Mouse (Mus musculus) Patski (cell line): Measurements from ENCODE around the gene Ddx49. TPM values are rescaled to one million over a fixed set of nuclear protein-coding genes. Genes with fewer than 3 reads are reported as not detected.

Experiments
- ATAC-seq: fragments of 100-300 bp; one replicate; pipeline ENCODE4 v1.8.0; 2021
- CTCF ChIA-PET: fragments of 350-600 bp; sonication (Branson Sonifier 250); formaldehyde crosslinking; loops from one replicate; lab custom pipeline; 2022; ENCODE audit warnings: inconsistent platforms; lab: Charles Lee
- POLR2A ChIA-PET: fragments of 350-600 bp; sonication (Branson Sonifier 250); formaldehyde crosslinking; loops from one replicate; lab custom pipeline; 2022; ENCODE audit warnings: antibody characterized with exemption, inconsistent platforms; lab: Charles Lee
- DNase-seq: peaks from one replicate; pipeline ENCODE4 v3.0.0-alpha.2; 2011; ENCODE audit warnings: low read depth, low spot score
- H3K27me3 ChIP-seq: fragments of 371-371 bp; one replicate; pipeline ENCODE4 v1.5.1; 2021
- CTCF ChIP-seq: fragments of 100-300 bp; IDR thresholded peaks from one replicate; pipeline ENCODE4 v1.5.1; 2021
- in situ Hi-C: fragments of 300-500 bp; cut with MboI; formaldehyde crosslinking; loops from 3 replicates; pipeline ENCODE4 v1.11.1; 2018; ENCODE audit warnings: low pct_unique_long_range_greater_than_20kb, mixed read lengths
- polyA plus RNA-seq: library from polyadenylated mRNA; unstranded; gene quantifications from one replicate; pipeline ENCODE4 v1.2.3, GENCODE M21; 2021

Ddx49 gene
- polyA plus RNA-seq, 1 experiment from 2014 or later, result 48.8 TPM

GRCm38 (mm10) chr8:70284421-70284820 is 17.9 kb downstream of the Ddx49 start:
- in situ Hi-C loops, result no loop called here
- ChIA-PET POLR2A (no interaction called here), CTCF (interaction anchor here (1.2 to 2.9 kb wide), 3 partner anchors 11 to 14 kb away, joined by 3 to 11 read pairs (median 6); no protein-coding TSS in a partner anchor)
- DNase-seq (no peak), ATAC-seq (no peak)
- no peaks in the 10 kb centered on the region for H3K27me3 ChIP-seq
- no peak for TF ChIP-seq CTCF

- in situ Hi-C loops, result no loop called here
- H3K27me3 ChIP-seq, result no peaks in the 10 kb centered on the region
- CTCF ChIA-PET, result interaction anchor here (1.1 to 2.9 kb wide), 4 partner anchors 11 to 44 kb away, joined by 3 to 11 read pairs (median 4); no protein-coding TSS in a partner anchor
- no peak for TF ChIP-seq CTCF
- DNase-seq, result no peak
- POLR2A ChIA-PET, result interaction anchor here (0.6 to 1.3 kb wide), 3 partner anchors 11 to 49 kb away, joined by 3 to 5 read pairs (median 3); partner anchors contain the start of gene Armc6
- ATAC-seq, result peak; percentile 23
These were observed 18.9 kb downstream of the Ddx49 start for GRCm38 (mm10) chr8:70283136-70284077.

- peak; percentile 81 for ATAC-seq
- no peak for TF ChIP-seq CTCF
- no peaks in the 10 kb centered on the region for H3K27me3 ChIP-seq
- ChIA-PET CTCF (interaction anchor here (1.1 to 2.9 kb wide), 3 partner anchors 10 to 43 kb away, joined by 3 to 11 read pairs (median 6); no protein-coding TSS in a partner anchor), POLR2A (interaction anchor here (0.6 to 1.3 kb wide), 2 partner anchors 45 to 48 kb away, joined by 3 read pairs; partner anchors contain the start of gene Armc6)
- peak; percentile 31 for DNase-seq
- in situ Hi-C loops, result no loop called here
These were observed 19.6 kb downstream of the Ddx49 start, which contains the start of gene Homer3 for GRCm38 (mm10) chr8:70282603-70283135. Homer3 (plus strand) TSS chr8:70282827.

- no peaks in the 10 kb centered on the region for H3K27me3 ChIP-seq
- no peak for TF ChIP-seq CTCF
- ChIA-PET CTCF (interaction anchor here (0.8 to 1.3 kb wide), 3 partner anchors 9 to 40 kb away, joined by 3 to 6 read pairs (median 3); no protein-coding TSS in a partner anchor), POLR2A (interaction anchor here (1.3 kb wide), 1 partner anchor 12 kb away, joined by 4 read pairs; no protein-coding TSS in a partner anchor)
- no peak for DNase-seq
- ATAC-seq, result no peak
- in situ Hi-C loops, result no loop called here
These were observed 21.3 kb downstream of the Ddx49 start for GRCm38 (mm10) chr8:70281001-70281400.

- no peak for TF ChIP-seq CTCF
- ChIA-PET POLR2A (no interaction called here), CTCF (interaction anchor here (1.0 kb wide), 1 partner anchor 25 kb away, joined by 4 read pairs; no protein-coding TSS in a partner anchor)
- DNase-seq (no peak), ATAC-seq (no peak)
- in situ Hi-C loops, result no loop called here
- H3K27me3 ChIP-seq, result no peaks in the 10 kb centered on the region
These were observed 23.0 kb downstream of the Ddx49 start for GRCm38 (mm10) chr8:70279266-70279665.

- no peak for DNase-seq
- CTCF ChIA-PET, result no interaction called here
- ATAC-seq, result no peak
- TF ChIP-seq CTCF, result no peak
- POLR2A ChIA-PET, result no interaction called here
- H3K27me3 ChIP-seq, result no peaks in the 10 kb centered on the region
- in situ Hi-C loops, result no loop called here
These were observed 24.1 kb downstream of the Ddx49 start for GRCm38 (mm10) chr8:70278175-70278574.

GRCm38 (mm10) chr8:70276476-70276875 is 25.8 kb downstream of the Ddx49 start:
- ChIA-PET CTCF (no interaction called here), POLR2A (no interaction called here)
- in situ Hi-C loops, result no loop called here

GRCm38 (mm10) chr8:70274350-70274749 is 27.9 kb downstream of the Ddx49 start:
- DNase-seq (no peak), ATAC-seq (no peak)
- ChIA-PET CTCF (no interaction called here), POLR2A (no interaction called here)
- TF ChIP-seq CTCF, result no peak
- in situ Hi-C loops, result no loop called here
- no peaks in the 10 kb centered on the region for H3K27me3 ChIP-seq

More at GRCm38 (mm10) chr8:70276476-70276875, 25.8 kb downstream of the Ddx49 start:
- DNase-seq, result no peak
- no peaks in the 10 kb centered on the region for H3K27me3 ChIP-seq
- no peak for TF ChIP-seq CTCF
- no peak for ATAC-seq

GRCm38 (mm10) chr8:70272949-70273348 is 29.3 kb downstream of the Ddx49 start:
- no peak for TF ChIP-seq CTCF
- ChIA-PET CTCF (interaction anchor here (1.1 to 3.4 kb wide), 2 partner anchors 8 to 10 kb away, joined by 3 to 11 read pairs; partner anchors contain the start of gene Homer3), POLR2A (no interaction called here)
- in situ Hi-C loops, result no loop called here
- DNase-seq, result no peak
- no peak for ATAC-seq
- no peaks in the 10 kb centered on the region for H3K27me3 ChIP-seq

- no peak for DNase-seq
- in situ Hi-C loops, result no loop called here
- POLR2A ChIA-PET, result interaction anchor here (1.3 kb wide), 1 partner anchor 12 kb away, joined by 4 read pairs; no protein-coding TSS in a partner anchor
These were observed 33.3 kb downstream of the Ddx49 start for GRCm38 (mm10) chr8:70268799-70269565.

More at GRCm38 (mm10) chr8:70268799-70269565, 33.3 kb downstream of the Ddx49 start:
- CTCF ChIA-PET, result interaction anchor here (1.0 to 1.5 kb wide), 4 partner anchors 9 to 12 kb away, joined by 3 to 6 read pairs (median 3); no protein-coding TSS in a partner anchor
- H3K27me3 ChIP-seq, result no peaks in the 10 kb centered on the region
- peak; percentile 31 for ATAC-seq
- no peak for TF ChIP-seq CTCF
